Mouse (Mus musculus): ENCODE measurements around the gene Nbl1. TPM values are rescaled to one million over a fixed set of nuclear protein-coding genes. Genes with fewer than 3 reads are reported as not detected.

Nbl1 gene
- total and polyA plus RNA-seq, 3 experiments = 0.89 to 2.0 (median 1.5) TPM

- in situ Hi-C loops (cut with MboI; ENCODE audit: low pct_ligation_motif_present, low pct_unique_long_range_greater_than_20kb, low sequenced_read_pairs) = no loop called here
- H3K9ac ChIP-seq (ENCODE audit: insufficient read depth, low read depth) = no peak overlapping the region
- no peaks in the 10 kb centered on the region for H3K27me3 ChIP-seq (replicated peaks)
- no peak overlapping the region for H3K27ac ChIP-seq (ENCODE audit: insufficient read depth, low read depth)
- peaks cover 3% of the 10 kb centered on the region; the same call in 1 of the 2 replicates for H3K79me2 ChIP-seq (replicated peaks; ENCODE audit: control insufficient read depth, extremely low read depth, insufficient read depth, poor library complexity, severe bottlenecking)
- H3K4me3 ChIP-seq (replicated peaks in 1 of 3; ENCODE audit: low read depth in 2 of 3, low read length in 2 of 3, poor library complexity in 1 of 3) = no peak overlapping the region
- dilution Hi-C loops (cut with MboI; ENCODE audit: extremely low pct_ligation_motif_present, extremely low pct_unique_long_range_greater_than_20kb, low sequenced_read_pairs) = no loop called here
- no peak overlapping the region for H3K4me2 ChIP-seq (ENCODE audit: insufficient read depth, low read depth, poor library complexity, severe bottlenecking)
- H3K4me1 ChIP-seq (ENCODE audit: control insufficient read depth in 1 of 2, insufficient read depth in 2 of 2) = peaks cover 9 to 27% of the 10 kb centered on the region in 2 experiments; a peak in 3 of 4 replicates
- no peak for TF ChIP-seq IRF4 (IDR thresholded peaks at IDR 0.05; ENCODE audit: low read depth, low read length)
- no peak for TF ChIP-seq ZMIZ1 (IDR thresholded peaks at IDR 0.05; ENCODE audit: low read depth, low read length)
- no peak for TF ChIP-seq RAD21 (IDR thresholded peaks at IDR 0.05; ENCODE audit: low read depth, low read length)
- TF ChIP-seq CHD2 (IDR thresholded peaks at IDR 0.05; ENCODE audit: low read length) = no peak
- TF ChIP-seq CTCF (conservative IDR thresholded peaks at IDR 0.05 in 1 of 2, IDR thresholded peaks at IDR 0.05 in 1 of 2; ENCODE audit: low read depth in 2 of 2, low read length in 2 of 2) = no peak
- TF ChIP-seq MAZ (IDR thresholded peaks at IDR 0.05; ENCODE audit: low read depth, low read length) = no peak
- no peak for TF ChIP-seq NRF1 (IDR thresholded peaks at IDR 0.05; ENCODE audit: low read depth, low read length)
- TF ChIP-seq EP300 (IDR thresholded peaks at IDR 0.05; ENCODE audit: low read length) = no peak
- TF ChIP-seq ETS1 (conservative IDR thresholded peaks at IDR 0.05; ENCODE audit: low read depth, low read length) = no peak
- no peak for TF ChIP-seq JUN (IDR thresholded peaks at IDR 0.05; ENCODE audit: insufficient read depth, low read depth, low read length)
- TF ChIP-seq GABPA (IDR thresholded peaks at IDR 0.05; ENCODE audit: insufficient replicate concordance, low read depth, low read length) = no peak
- DNase-seq (ENCODE audit: extremely low read depth) = no peak
- no peaks in the 10 kb centered on the region for H3K9me3 ChIP-seq (replicated peaks; ENCODE audit: low read length)
- peaks cover 24 to 57% of the 10 kb centered on the region in 2 experiments for H3K36me3 ChIP-seq (replicated peaks in 1 of 2; ENCODE audit: control insufficient read depth in 1 of 2, insufficient read depth in 1 of 2, low read length in 1 of 2)
Observed at GRCm38 (mm10) chr4:139101546-139101945, 8.8 kb upstream of the Nbl1 start.

DNA sequence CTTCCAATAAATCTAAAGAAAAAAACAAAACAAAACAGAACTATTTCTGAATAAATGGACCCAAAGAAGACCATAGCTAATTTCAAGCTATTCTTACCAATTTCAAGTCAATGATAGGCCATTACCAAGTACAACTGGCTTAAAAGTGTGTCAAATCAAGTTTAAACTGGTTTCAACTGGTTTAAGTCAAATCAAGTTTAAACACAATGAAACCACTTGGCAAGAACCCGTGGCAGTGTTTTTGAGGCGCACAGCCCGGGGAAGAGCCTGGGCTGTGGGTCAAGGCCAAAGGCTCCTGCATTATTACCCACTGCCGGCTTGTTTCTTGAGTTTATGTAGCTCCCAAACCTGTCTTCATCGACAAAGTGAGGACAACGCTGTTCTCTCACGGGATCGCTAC, 7.5 kb upstream of the Nbl1 start:
- H3K79me2 ChIP-seq (replicated peaks; ENCODE audit: control insufficient read depth, extremely low read depth, insufficient read depth, poor library complexity, severe bottlenecking) = 0 out of 2 replicates have a peak, but pooled peaks cover 1% of the 10 kb centered on the region
- no peak overlapping the region for H3K4me3 ChIP-seq (replicated peaks in 1 of 3; ENCODE audit: low read depth in 2 of 3, low read length in 2 of 3, poor library complexity in 1 of 3)
- no peaks in the 10 kb centered on the region for H3K27me3 ChIP-seq (replicated peaks)
- peaks cover 9 to 15% of the 10 kb centered on the region in 2 experiments; a peak in 3 of 4 replicates for H3K4me1 ChIP-seq (ENCODE audit: control insufficient read depth in 1 of 2, insufficient read depth in 2 of 2)
- in situ Hi-C loops (cut with MboI; ENCODE audit: low pct_ligation_motif_present, low pct_unique_long_range_greater_than_20kb, low sequenced_read_pairs) (no loop called here), dilution Hi-C loops (cut with MboI; ENCODE audit: extremely low pct_ligation_motif_present, extremely low pct_unique_long_range_greater_than_20kb, low sequenced_read_pairs) (no loop called here)
- no peak overlapping the region for H3K27ac ChIP-seq (ENCODE audit: insufficient read depth, low read depth)
- peaks cover under 1% of the 10 kb centered on the region for H3K9me3 ChIP-seq (replicated peaks; ENCODE audit: low read length)
- DNase-seq (ENCODE audit: extremely low read depth) = no peak
- no peak overlapping the region for H3K4me2 ChIP-seq (ENCODE audit: insufficient read depth, low read depth, poor library complexity, severe bottlenecking)
- peaks cover 24 to 44% of the 10 kb centered on the region in 2 experiments for H3K36me3 ChIP-seq (replicated peaks in 1 of 2; ENCODE audit: control insufficient read depth in 1 of 2, insufficient read depth in 1 of 2, low read length in 1 of 2)
- H3K9ac ChIP-seq (ENCODE audit: insufficient read depth, low read depth) = no peak overlapping the region
- TF ChIP-seq RAD21 (IDR thresholded peaks at IDR 0.05; ENCODE audit: low read depth, low read length) (no peak), ZMIZ1 (IDR thresholded peaks at IDR 0.05; ENCODE audit: low read depth, low read length) (no peak), IRF4 (IDR thresholded peaks at IDR 0.05; ENCODE audit: low read depth, low read length) (no peak), MAX (IDR thresholded peaks at IDR 0.05; ENCODE audit: low read length) (no peak), MAFK (IDR thresholded peaks at IDR 0.05; ENCODE audit: insufficient replicate concordance, low read length) (no peak), MEF2A (IDR thresholded peaks at IDR 0.05; ENCODE audit: borderline replicate concordance, low read depth, low read length) (no peak), MXI1 (IDR thresholded peaks at IDR 0.05; ENCODE audit: low read depth, low read length) (no peak), KAT2A (IDR thresholded peaks at IDR 0.05; ENCODE audit: insufficient replicate concordance, low read length) (no peak), HCFC1 (IDR thresholded peaks at IDR 0.05; ENCODE audit: low read depth, low read length) (no peak), CTCF (conservative IDR thresholded peaks at IDR 0.05 in 1 of 2, IDR thresholded peaks at IDR 0.05 in 1 of 2; ENCODE audit: low read depth in 2 of 2, low read length in 2 of 2) (no peak), ETS1 (conservative IDR thresholded peaks at IDR 0.05; ENCODE audit: low read depth, low read length) (no peak), USF2 (conservative IDR thresholded peaks at IDR 0.05; ENCODE audit: low read depth, low read length) (no peak), CHD1 (IDR thresholded peaks at IDR 0.05; ENCODE audit: low read depth, low read length) (no peak), SMC3 (IDR thresholded peaks at IDR 0.05; ENCODE audit: low read depth, low read length) (no peak)
